Mouse (Mus musculus) ES-Bruce4 (cell line): ENCODE measurements around the gene Bbs5. TPM values are rescaled to one million over a fixed set of nuclear protein-coding genes. Genes with fewer than 3 reads are reported as not detected.

Source experiments
- H3K27ac ChIP-seq: 2 replicates; pipeline ENCODE4 v1.5.1; 2012; ENCODE audit warnings: low read length, inconsistent platforms; ENCODE audit not compliant: insufficient read depth
- H3K27me3 ChIP-seq: 2 replicates; pipeline ENCODE4 v1.6.1; 2012; ENCODE audit warnings: mild to moderate bottlenecking, low read length, inconsistent platforms; ENCODE audit not compliant: control insufficient read depth, poor library complexity, insufficient read depth, severe bottlenecking
- H3K36me3 ChIP-seq: 2 replicates; pipeline ENCODE4 v1.6.1; 2012; ENCODE audit warnings: inconsistent platforms, mild to moderate bottlenecking, low read length, moderate library complexity; ENCODE audit not compliant: control insufficient read depth, poor library complexity, insufficient read depth, severe bottlenecking
- H3K4me1 ChIP-seq: one replicate; pipeline ENCODE4 v1.8.1; 2011; ENCODE audit warnings: low read length; ENCODE audit not compliant: control insufficient read depth, insufficient read depth
- H3K4me3 ChIP-seq: 2 replicates; pipeline ENCODE4 v1.5.1; 2011; ENCODE audit warnings: low read depth, mild to moderate bottlenecking, low read length
- H3K9ac ChIP-seq: 2 replicates; pipeline ENCODE4 v1.6.1; 2012; ENCODE audit warnings: low read depth, mild to moderate bottlenecking, inconsistent platforms; ENCODE audit not compliant: poor library complexity, severe bottlenecking
- H3K9me3 ChIP-seq: replicated peaks from 2 replicates; pipeline ENCODE4 v1.6.1; 2012; ENCODE audit warnings: mild to moderate bottlenecking, low read length, inconsistent platforms; ENCODE audit not compliant: control insufficient read depth, poor library complexity, insufficient read depth, severe bottlenecking
- CTCF ChIP-seq: IDR thresholded peaks from one replicate; pipeline ENCODE4 v1.8.1; 2011; ENCODE audit warnings: low read depth, low read length
- EP300 ChIP-seq: IDR thresholded peaks from 2 replicates; pipeline ENCODE4 v1.6.1; 2011; ENCODE audit warnings: low read depth, low read length; ENCODE audit not compliant: insufficient read depth
- POLR2A ChIP-seq: IDR thresholded peaks from one replicate; pipeline ENCODE4 v1.8.1; 2011; ENCODE audit warnings: low read length; ENCODE audit not compliant: insufficient read depth
- polyA plus RNA-seq: library from polyadenylated mRNA; stranded (reverse); fragments of >200 nt; gene quantifications from 2 replicates; pipeline ENCODE4 v1.2.4, GENCODE M21; 2011; ENCODE audit warnings: low read depth; ENCODE audit not compliant: missing spikeins, insufficient read depth, insufficient read length

Bbs5 gene
- 15.9 and 17.7 TPM in 2 replicates for polyA plus RNA-seq

GRCm38 (mm10) chr2:69646726-69647490, at the start of gene Bbs5:
Gene Bbs5 (plus strand): TSS chr2:69647171.
- Histone ChIP-seq H3K4me1 (no peaks in the 10 kb centered on the region), H3K4me3 (peak within 1 kb of the TSS; percentile 99), H3K9me3 (no peaks in the 10 kb centered on the region), H3K27ac (no peak within 1 kb of the TSS), H3K27me3 (no peaks in the 10 kb centered on the region), H3K9ac (peak within 1 kb of the TSS; percentile 30), H3K36me3 (no peaks in the 10 kb centered on the region)
- TF ChIP-seq CTCF (no peak), EP300 (no peak), POLR2A (no peak)

- Histone ChIP-seq H3K9ac (no peak overlapping the region), H3K4me1 (no peaks in the 10 kb centered on the region), H3K36me3 (no peaks in the 10 kb centered on the region), H3K27ac (no peak overlapping the region), H3K9me3 (no peaks in the 10 kb centered on the region), H3K27me3 (no peaks in the 10 kb centered on the region; the same call in 1 of the 2 replicates), H3K4me3 (no peak overlapping the region)
- TF ChIP-seq POLR2A (no peak), EP300 (no peak), CTCF (no peak)
Measured at GRCm38 (mm10) chr2:69603726-69604393, 43.1 kb upstream of the Bbs5 start.

- no peak overlapping the region for H3K4me3 ChIP-seq
- TF ChIP-seq CTCF (no peak), EP300 (no peak), POLR2A (no peak)
- H3K9ac ChIP-seq = no peak overlapping the region
- no peak overlapping the region for H3K27ac ChIP-seq
- H3K27me3 ChIP-seq = no peaks in the 10 kb centered on the region; the same call in 1 of the 2 replicates
- H3K9me3 ChIP-seq = no peaks in the 10 kb centered on the region
- no peaks in the 10 kb centered on the region for H3K4me1 ChIP-seq
- no peaks in the 10 kb centered on the region for H3K36me3 ChIP-seq
Measured at GRCm38 (mm10) chr2:69606621-69607020, 40.4 kb upstream of the Bbs5 start.

GRCm38 (mm10) chr2:69612237-69612636, 34.7 kb upstream of the Bbs5 start:
- no peaks in the 10 kb centered on the region for H3K9me3 ChIP-seq
- H3K9ac ChIP-seq = no peak overlapping the region
- TF ChIP-seq EP300 (0 out of 2 replicates have a peak, but pooled peaks have one; percentile 44), POLR2A (no peak)
- H3K36me3 ChIP-seq = no peaks in the 10 kb centered on the region
- H3K4me1 ChIP-seq = peaks cover 2% of the 10 kb centered on the region
- no peaks in the 10 kb centered on the region for H3K27me3 ChIP-seq
- H3K4me3 ChIP-seq = no peak overlapping the region
- no peak overlapping the region for H3K27ac ChIP-seq

- TF ChIP-seq EP300 (no peak), CTCF (no peak), POLR2A (no peak)
- no peak overlapping the region for H3K27ac ChIP-seq
- no peak overlapping the region for H3K4me3 ChIP-seq
- no peak overlapping the region for H3K9ac ChIP-seq
- H3K27me3 ChIP-seq = no peaks in the 10 kb centered on the region
- no peaks in the 10 kb centered on the region for H3K36me3 ChIP-seq
- H3K9me3 ChIP-seq = no peaks in the 10 kb centered on the region
- H3K4me1 ChIP-seq = peaks cover 2% of the 10 kb centered on the region
Measured at GRCm38 (mm10) chr2:69612716-69613115, 34.3 kb upstream of the Bbs5 start.

- Histone ChIP-seq H3K27me3 (no peaks in the 10 kb centered on the region), H3K9me3 (no peaks in the 10 kb centered on the region), H3K27ac (no peak overlapping the region), H3K4me1 (peaks cover 2% of the 10 kb centered on the region), H3K4me3 (no peak overlapping the region), H3K9ac (no peak overlapping the region), H3K36me3 (no peaks in the 10 kb centered on the region)
- TF ChIP-seq POLR2A = no peak
Measured at GRCm38 (mm10) chr2:69613237-69613636, 33.7 kb upstream of the Bbs5 start.
